Mouse (Mus musculus) midbrain, postnatal 0 days (tissue): ENCODE data around the gene Adamts15. TPM values are rescaled to one million over a fixed set of nuclear protein-coding genes. Genes with fewer than 3 reads are reported as not detected.
A peak's percentile ranks its signal among the peaks of the same experiment; 100 is the strongest.

ENCODE experiments used
- ATAC-seq: fragments of 200-750 bp; cut with Nextera tagmentation; 2 replicates; pipeline ENCODE4 v1.8.0; 2017; ENCODE audit warnings: moderate number of reproducible peaks, mild to moderate bottlenecking, moderate TSS enrichment, moderate library complexity; ENCODE audit not compliant: low FRiP score
- DNase-seq: peaks from one replicate; pipeline ENCODE4 v3.0.0-alpha.2; 2015; ENCODE audit warnings: low spot score
- H3K27ac ChIP-seq: fragments of 300-500 bp; sonication (generic); 2 replicates; pipeline ENCODE4 v1.5.1; 2014; ENCODE audit warnings: low read depth, mild to moderate bottlenecking, low read length, mixed read lengths
- H3K27me3 ChIP-seq: fragments of 300-500 bp; sonication (generic); 2 replicates; pipeline ENCODE4 v1.6.1; 2014; ENCODE audit warnings: low read length, control low read depth, mixed read lengths; ENCODE audit not compliant: insufficient read depth
- H3K36me3 ChIP-seq: fragments of 300-500 bp; sonication (generic); 2 replicates; pipeline ENCODE4 v1.6.1; 2014; ENCODE audit warnings: low read length, control low read depth, mixed read lengths; ENCODE audit not compliant: insufficient read depth
- H3K4me1 ChIP-seq: fragments of 300-500 bp; sonication (generic); 2 replicates; pipeline ENCODE4 v1.6.1; 2014; ENCODE audit warnings: mild to moderate bottlenecking, control low read depth, antibody characterized with exemption, low read length, mixed read lengths; ENCODE audit not compliant: insufficient read depth
- H3K4me2 ChIP-seq: fragments of 300-500 bp; sonication (generic); 2 replicates; pipeline ENCODE4 v1.6.1; 2014; ENCODE audit warnings: low read depth, mild to moderate bottlenecking, low read length, mixed read lengths; ENCODE audit not compliant: poor library complexity, severe bottlenecking
- H3K4me3 ChIP-seq: fragments of 300-500 bp; sonication (generic); 2 replicates; pipeline ENCODE4 v1.5.1; 2014; ENCODE audit warnings: low read depth, mild to moderate bottlenecking, low read length, moderate library complexity
- H3K9ac ChIP-seq: fragments of 300-500 bp; sonication (generic); replicated peaks from 2 replicates; pipeline ENCODE4 v1.6.1; 2014; ENCODE audit warnings: mild to moderate bottlenecking, low read length, moderate library complexity, mixed read lengths; ENCODE audit not compliant: poor library complexity, severe bottlenecking
- H3K9me3 ChIP-seq: fragments of 300-500 bp; sonication (generic); 2 replicates; pipeline ENCODE4 v1.6.1; 2016; ENCODE audit warnings: low read length, control low read depth
- CTCF ChIP-seq: IDR thresholded peaks from 2 replicates; pipeline ENCODE4 v1.5.1; 2016; ENCODE audit warnings: antibody characterized with exemption, mild to moderate bottlenecking
- WGBS: fragments of 180-500 bp; shearing (Covaris S2); extraction: QIAGEN DNeasy Blood & Tissue Kit; methylation state at CpG from one replicate; pipeline ENCODE4 v1.1.7; 2014; 5-methylcytosine and 5-hydroxymethylcytosine counted together
- polyA plus RNA-seq: library from polyadenylated mRNA; unstranded; fragments of >200 nt; fragmentation: Nextera tagmentation; extraction: Ambion mirVana; gene quantifications from 2 replicates; pipeline ENCODE4 v1.2.1, GENCODE M21; 2015
- total RNA-seq: library from RNA; depleted of rRNA; stranded (reverse); fragments of >200 nt; gene quantifications from 2 replicates; pipeline ENCODE4 v1.2.3, GENCODE M21; 2014; rRNA removed

Gene Adamts15
- total RNA-seq: 18.3 and 19.3 TPM in 2 replicates
- polyA plus RNA-seq: 4.7 and 5.9 TPM in 2 replicates

DNA sequence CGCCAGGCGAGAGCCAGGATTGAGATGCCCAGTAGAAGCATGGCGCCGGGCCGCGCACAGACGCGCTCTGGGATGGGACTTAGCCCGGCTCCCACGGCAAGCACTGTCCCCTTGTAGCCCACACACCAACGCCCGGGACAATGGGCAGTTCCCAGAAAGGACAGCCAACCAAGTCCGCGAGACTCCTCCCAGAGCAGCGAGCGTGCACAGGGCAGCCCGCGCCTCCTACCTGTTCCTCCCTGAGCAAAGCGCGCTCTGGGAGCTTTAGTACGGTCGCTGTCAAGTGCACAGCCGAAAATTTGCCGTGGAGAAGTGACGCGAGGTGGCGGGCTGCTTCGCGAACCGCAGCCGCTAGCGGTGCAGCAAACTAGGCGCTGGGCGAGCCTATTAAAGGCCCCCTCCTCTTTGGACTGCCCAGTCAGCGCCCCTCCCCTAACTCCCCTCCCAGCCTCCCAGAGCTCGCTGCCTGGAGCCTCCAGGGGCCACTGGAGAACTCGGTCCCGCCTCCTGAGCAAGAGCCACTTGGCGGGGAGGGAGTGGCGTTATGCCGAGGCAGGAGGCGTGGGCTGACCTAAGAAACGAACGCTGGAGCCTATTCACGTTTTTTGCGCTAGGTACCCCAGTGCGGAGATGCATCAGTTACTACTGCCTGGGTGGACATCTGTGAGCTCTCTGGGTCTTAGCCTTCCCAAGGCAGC, at the start of gene Adamts15:
Gene Adamts15 (minus strand): TSS at position 256 of the 698 bp plus-strand sequence.
- H3K27me3 ChIP-seq: no peaks in the 10 kb centered on the region
- DNase-seq (peak; percentile 71), ATAC-seq (peak; percentile 76)
- TF ChIP-seq CTCF: peak; percentile 43
- peak within 1 kb of the TSS; percentile 87 for H3K4me2 ChIP-seq
- H3K27ac ChIP-seq: 0 out of 2 replicates have a peak within 1 kb of the TSS, but pooled peaks have one; percentile 38
- peak within 1 kb of the TSS; percentile 71 for H3K9ac ChIP-seq
- under 1% methylated on average over 46 of the region's 47 CpGs for WGBS
- H3K4me1 ChIP-seq: no peaks in the 10 kb centered on the region
- no peaks in the 10 kb centered on the region for H3K9me3 ChIP-seq
- H3K36me3 ChIP-seq: no peaks in the 10 kb centered on the region
- H3K4me3 ChIP-seq: peak within 1 kb of the TSS; percentile 63

DNA sequence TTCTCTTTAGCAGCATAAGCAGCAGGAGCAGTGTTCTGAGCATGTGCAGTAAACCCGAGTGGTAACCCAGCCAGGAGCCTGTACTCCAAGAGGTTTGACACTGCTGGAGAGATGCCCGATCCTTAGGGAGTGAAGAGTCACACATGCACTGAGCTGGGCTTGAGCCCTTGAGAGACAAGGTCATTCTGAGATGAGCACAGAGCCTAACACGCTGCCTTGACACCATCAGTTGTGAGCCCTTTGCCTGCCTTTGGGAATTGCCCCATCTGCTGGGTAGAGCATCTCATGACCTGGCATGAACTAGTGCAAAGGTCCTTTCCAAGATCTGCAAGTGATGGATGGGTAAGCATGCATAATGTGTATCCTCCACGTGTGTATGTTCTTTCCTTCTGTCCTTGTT, 49.7 kb upstream of the Adamts15 start:
- ATAC-seq: no peak
- Histone ChIP-seq H3K9me3 (no peaks in the 10 kb centered on the region), H3K9ac (no peak overlapping the region), H3K4me2 (no peak overlapping the region), H3K4me3 (no peak overlapping the region), H3K4me1 (no peaks in the 10 kb centered on the region), H3K27ac (no peak overlapping the region), H3K36me3 (no peaks in the 10 kb centered on the region), H3K27me3 (no peaks in the 10 kb centered on the region)
- peak; percentile 38 for TF ChIP-seq CTCF
- 58% methylated on average over 4 of the region's 4 CpGs for WGBS
- no peak for DNase-seq

DNA sequence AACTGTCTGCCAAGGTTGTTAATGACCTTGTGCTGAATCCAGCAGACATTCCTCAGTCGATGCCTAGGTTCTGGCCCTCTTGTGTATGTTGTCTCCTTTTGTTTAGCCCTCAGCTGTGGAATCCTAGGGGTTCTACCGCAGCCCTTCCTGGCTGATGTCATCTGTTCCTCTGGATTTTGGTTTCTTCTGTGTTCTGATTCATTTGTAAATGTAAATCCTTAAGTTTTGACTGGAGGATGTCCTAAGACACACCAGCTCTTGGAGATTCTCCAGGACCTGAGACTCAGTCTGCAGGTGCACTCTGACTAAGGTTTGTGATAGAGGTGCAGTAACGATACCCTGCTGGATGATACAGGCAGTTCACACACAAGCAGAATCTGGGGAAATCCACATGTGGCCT, 47.7 kb upstream of the Adamts15 start:
- H3K4me3 ChIP-seq: no peak overlapping the region
- ATAC-seq (no peak), DNase-seq (no peak)
- no peaks in the 10 kb centered on the region for H3K36me3 ChIP-seq
- H3K9ac ChIP-seq: no peak overlapping the region
- H3K9me3 ChIP-seq: no peaks in the 10 kb centered on the region
- no peak overlapping the region for H3K27ac ChIP-seq
- no peaks in the 10 kb centered on the region for H3K4me1 ChIP-seq
- no peak for TF ChIP-seq CTCF
- H3K4me2 ChIP-seq: no peak overlapping the region
- H3K27me3 ChIP-seq: no peaks in the 10 kb centered on the region
- 58% methylated on average over 3 of the region's 3 CpGs for WGBS

DNA sequence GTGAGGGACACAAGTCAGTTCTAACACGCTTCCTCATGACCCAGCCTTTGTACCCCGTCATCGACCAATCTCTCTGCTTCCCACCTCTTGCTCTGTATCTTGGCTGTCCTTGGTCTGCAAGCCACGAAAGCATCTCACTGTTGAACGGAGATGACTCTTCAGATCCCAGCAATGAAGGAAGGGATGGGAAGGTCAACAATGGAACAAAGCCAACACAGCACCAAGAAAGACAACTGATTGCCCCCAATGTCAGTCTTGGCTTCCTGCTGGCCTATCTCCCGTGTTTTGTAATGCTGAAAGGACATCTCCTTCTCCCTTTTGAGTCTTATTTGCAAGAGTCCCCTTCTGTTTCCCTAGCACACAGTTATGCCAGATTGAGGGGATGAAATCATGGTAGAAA, 45.9 kb upstream of the Adamts15 start:
- Histone ChIP-seq H3K36me3 (no peaks in the 10 kb centered on the region), H3K4me2 (no peak overlapping the region), H3K9ac (no peak overlapping the region), H3K9me3 (no peaks in the 10 kb centered on the region), H3K4me1 (no peaks in the 10 kb centered on the region), H3K27me3 (no peaks in the 10 kb centered on the region), H3K4me3 (no peak overlapping the region), H3K27ac (no peak overlapping the region)
- WGBS: 84% methylated on average over 6 of the region's 6 CpGs
- ATAC-seq: no peak
- DNase-seq: no peak
- no peak for TF ChIP-seq CTCF

- no peak overlapping the region for H3K4me3 ChIP-seq
- H3K4me1 ChIP-seq: no peaks in the 10 kb centered on the region
- TF ChIP-seq CTCF: no peak
- WGBS: 73% methylated on average over 7 of the region's 7 CpGs
- no peaks in the 10 kb centered on the region for H3K9me3 ChIP-seq
- H3K27me3 ChIP-seq: no peaks in the 10 kb centered on the region
- no peak overlapping the region for H3K9ac ChIP-seq
- no peak overlapping the region for H3K27ac ChIP-seq
- no peak overlapping the region for H3K4me2 ChIP-seq
- DNase-seq (no peak), ATAC-seq (no peak)
- no peaks in the 10 kb centered on the region for H3K36me3 ChIP-seq
Observed at GRCm38 (mm10) chr9:30966881-30967280, 44.6 kb upstream of the Adamts15 start.

DNA sequence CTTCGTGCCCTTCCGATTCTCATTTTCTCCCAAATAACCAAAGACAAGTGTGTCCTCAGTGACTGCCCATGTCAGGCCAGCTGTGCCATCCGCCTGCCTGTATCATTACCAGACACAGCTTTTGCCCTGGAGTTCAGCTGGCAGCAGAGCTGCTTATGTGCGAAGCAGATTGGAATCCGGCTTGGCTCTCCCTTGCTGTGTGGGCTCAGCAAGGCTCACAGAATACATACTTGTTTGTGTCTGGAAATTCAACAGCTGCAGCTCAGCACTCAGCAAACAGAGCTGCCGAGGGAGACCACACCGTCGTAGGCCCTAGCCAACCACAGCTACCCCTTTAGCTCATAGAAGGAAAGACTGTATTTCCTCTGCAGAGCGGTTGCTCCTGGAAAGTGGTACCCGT, 42.4 kb upstream of the Adamts15 start:
- ATAC-seq: no peak
- no peak overlapping the region for H3K4me3 ChIP-seq
- no peak overlapping the region; the same call in 1 of the 2 replicates for H3K27ac ChIP-seq
- H3K9me3 ChIP-seq: no peaks in the 10 kb centered on the region
- no peak overlapping the region for H3K9ac ChIP-seq
- no peak for TF ChIP-seq CTCF
- peak; percentile 45 for DNase-seq
- WGBS: 60% methylated on average over 10 of the region's 10 CpGs
- no peak overlapping the region for H3K4me2 ChIP-seq
- no peaks in the 10 kb centered on the region for H3K27me3 ChIP-seq
- no peaks in the 10 kb centered on the region for H3K4me1 ChIP-seq
- H3K36me3 ChIP-seq: no peaks in the 10 kb centered on the region
